Mouse (Mus musculus): ENCODE results near the gene Abhd6.
A peak's percentile ranks its signal among the peaks of the same experiment; 100 is the strongest.
"Not testable (repeated sequence)": the region's sequence is repeated elsewhere in the genome, so short reads cannot be mapped to it uniquely, and the experiment has no call there.

Gene Abhd6

GRCm38 (mm10) chr14:7999435-7999834 lies 3.3 kb upstream of the Abhd6 start:
- DNase-seq = no peak

- no peak for DNase-seq
Observed at GRCm38 (mm10) chr14:8000247-8000646, 2.5 kb upstream of the Abhd6 start.

- DNase-seq = no peak
Observed at GRCm38 (mm10) chr14:8000831-8001685, 1.6 kb upstream of the Abhd6 start.

GRCm38 (mm10) chr14:8003093-8003670 lies 480 bp downstream of the Abhd6 start:
- DNase-seq = peak; percentile 71

- no peak for DNase-seq
Observed at GRCm38 (mm10) chr14:8003727-8004670, 1.3 kb downstream of the Abhd6 start.

- not testable (repeated sequence) for DNase-seq
Observed at GRCm38 (mm10) chr14:8006061-8006460, 3.4 kb downstream of the Abhd6 start.

GRCm38 (mm10) chr14:8007084-8007483 lies 4.4 kb downstream of the Abhd6 start:
- DNase-seq = no peak

- DNase-seq = no peak
Observed at GRCm38 (mm10) chr14:8007486-8007885, 4.8 kb downstream of the Abhd6 start.

- DNase-seq = no peak
Observed at GRCm38 (mm10) chr14:8007923-8008322, 5.2 kb downstream of the Abhd6 start.

GRCm38 (mm10) chr14:8011297-8011696 lies 8.6 kb downstream of the Abhd6 start:
- no peak for DNase-seq

- no peak for DNase-seq
Observed at GRCm38 (mm10) chr14:8011938-8012337, 9.2 kb downstream of the Abhd6 start.

- DNase-seq = no peak
Observed at GRCm38 (mm10) chr14:8015756-8016155, 13.1 kb downstream of the Abhd6 start.

- DNase-seq = no peak
Observed at GRCm38 (mm10) chr14:8016276-8016675, 13.6 kb downstream of the Abhd6 start.

GRCm38 (mm10) chr14:8016951-8017350 lies 14.2 kb downstream of the Abhd6 start:
- DNase-seq = no peak

- DNase-seq = no peak
Observed at GRCm38 (mm10) chr14:8020011-8020410, 17.3 kb downstream of the Abhd6 start.

GRCm38 (mm10) chr14:8020546-8020945 lies 17.8 kb downstream of the Abhd6 start:
- DNase-seq = no peak

- no peak for DNase-seq
Observed at GRCm38 (mm10) chr14:8024469-8024868, 21.8 kb downstream of the Abhd6 start.

GRCm38 (mm10) chr14:8024936-8025335 lies 22.2 kb downstream of the Abhd6 start:
- DNase-seq = no peak

- DNase-seq = no peak
Observed at GRCm38 (mm10) chr14:8026769-8027531, 24.2 kb downstream of the Abhd6 start.

- no peak for DNase-seq
Observed at GRCm38 (mm10) chr14:8028086-8028485, 25.4 kb downstream of the Abhd6 start.

- no peak for DNase-seq
Observed at GRCm38 (mm10) chr14:8029752-8030151, 27.1 kb downstream of the Abhd6 start.

GRCm38 (mm10) chr14:8030535-8030934 lies 27.8 kb downstream of the Abhd6 start:
- no peak for DNase-seq
